Mouse (Mus musculus): Measurements from ENCODE around the gene Cped1. TPM values are rescaled to one million over a fixed set of nuclear protein-coding genes. Genes with fewer than 3 reads are reported as not detected.

Cped1 gene
- polyA plus RNA-seq, 1 experiment from 2014 or later: 3.1 TPM

DNA sequence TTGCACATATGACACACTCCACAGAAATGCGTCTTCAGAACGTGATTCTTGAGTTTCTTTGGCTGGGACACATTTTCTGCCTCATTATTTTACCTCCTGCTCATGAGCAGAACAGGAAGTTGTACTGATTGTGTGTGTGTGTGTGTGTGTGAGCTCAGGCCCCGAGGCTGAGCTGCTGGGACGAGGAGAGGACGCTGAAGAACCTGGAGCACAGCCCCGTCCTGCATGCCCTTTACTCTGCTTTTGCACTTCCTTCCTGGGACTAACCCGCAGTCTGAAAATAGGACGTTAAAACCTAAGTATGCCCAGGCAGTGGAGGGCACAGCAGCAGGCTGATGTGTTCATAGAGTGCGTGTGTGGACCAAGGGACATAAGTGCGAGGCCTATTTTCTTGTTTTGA, 33.9 kb downstream of the Cped1 start:
- H3K27me3 ChIP-seq (replicated peaks; ENCODE audit: control insufficient read depth, insufficient read depth, low read length): no peaks in the 10 kb centered on the region
- H3K27ac ChIP-seq (ENCODE audit: low read depth, low read length): no peak overlapping the region
- no peaks in the 10 kb centered on the region for H3K9me3 ChIP-seq (ENCODE audit: control insufficient read depth, low read length)
- H3K4me2 ChIP-seq (ENCODE audit: low read length): no peak overlapping the region
- H3K36me3 ChIP-seq (ENCODE audit: control insufficient read depth, insufficient read depth, low read length): no peaks in the 10 kb centered on the region
- no peak overlapping the region for H3K4me3 ChIP-seq (ENCODE audit: low read length)
- H3K4me1 ChIP-seq (ENCODE audit: control insufficient read depth, insufficient read depth, low read depth, low read length): no peaks in the 10 kb centered on the region
- 65% methylated on average over 10 of the region's 10 CpGs for WGBS
- H3K9ac ChIP-seq (ENCODE audit: low read depth, low read length): no peak overlapping the region
- no peak for ATAC-seq

DNA sequence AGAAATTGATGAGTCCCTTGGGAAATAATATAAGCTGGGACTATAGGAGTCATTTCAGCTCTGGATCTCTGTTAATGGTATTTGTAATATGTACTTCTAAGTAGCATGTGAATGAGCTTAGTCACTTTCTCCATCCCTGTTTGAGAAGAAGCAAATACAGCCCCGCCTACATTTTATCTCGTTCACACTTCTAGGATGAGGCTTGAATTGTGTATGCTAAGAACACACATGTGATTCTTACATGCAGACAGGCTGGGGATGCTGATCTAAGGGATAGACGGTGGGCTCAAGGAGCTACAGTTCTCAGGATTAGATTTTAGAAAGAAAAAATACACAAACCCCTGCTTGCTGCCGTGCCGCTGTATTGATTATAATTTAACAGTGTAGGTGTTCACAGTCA, 35.0 kb downstream of the Cped1 start:
- 81% methylated on average over 5 of the region's 5 CpGs for WGBS
- Histone ChIP-seq H3K4me1 (ENCODE audit: control insufficient read depth, insufficient read depth, low read depth, low read length) (peaks cover 4% of the 10 kb centered on the region), H3K9ac (ENCODE audit: low read depth, low read length) (no peak overlapping the region), H3K27ac (ENCODE audit: low read depth, low read length) (no peak overlapping the region), H3K36me3 (ENCODE audit: control insufficient read depth, insufficient read depth, low read length) (no peaks in the 10 kb centered on the region), H3K4me2 (ENCODE audit: low read length) (no peak overlapping the region), H3K4me3 (ENCODE audit: low read length) (no peak overlapping the region), H3K9me3 (ENCODE audit: control insufficient read depth, low read length) (no peaks in the 10 kb centered on the region), H3K27me3 (replicated peaks; ENCODE audit: control insufficient read depth, insufficient read depth, low read length) (no peaks in the 10 kb centered on the region)
- no peak for ATAC-seq

GRCm38 (mm10) chr6:22021315-22021714, 35.6 kb downstream of the Cped1 start:
- ATAC-seq: no peak
- no peaks in the 10 kb centered on the region for H3K36me3 ChIP-seq (ENCODE audit: control insufficient read depth, insufficient read depth, low read length)
- H3K27ac ChIP-seq (ENCODE audit: low read depth, low read length): no peak overlapping the region
- WGBS: 84% methylated on average over 3 of the region's 3 CpGs
- no peak overlapping the region for H3K9ac ChIP-seq (ENCODE audit: low read depth, low read length)
- H3K9me3 ChIP-seq (ENCODE audit: control insufficient read depth, low read length): no peaks in the 10 kb centered on the region
- H3K27me3 ChIP-seq (replicated peaks; ENCODE audit: control insufficient read depth, insufficient read depth, low read length): no peaks in the 10 kb centered on the region
- no peak overlapping the region for H3K4me3 ChIP-seq (ENCODE audit: low read length)
- H3K4me1 ChIP-seq (ENCODE audit: control insufficient read depth, insufficient read depth, low read depth, low read length): peaks cover 6% of the 10 kb centered on the region
- no peak overlapping the region for H3K4me2 ChIP-seq (ENCODE audit: low read length)

DNA sequence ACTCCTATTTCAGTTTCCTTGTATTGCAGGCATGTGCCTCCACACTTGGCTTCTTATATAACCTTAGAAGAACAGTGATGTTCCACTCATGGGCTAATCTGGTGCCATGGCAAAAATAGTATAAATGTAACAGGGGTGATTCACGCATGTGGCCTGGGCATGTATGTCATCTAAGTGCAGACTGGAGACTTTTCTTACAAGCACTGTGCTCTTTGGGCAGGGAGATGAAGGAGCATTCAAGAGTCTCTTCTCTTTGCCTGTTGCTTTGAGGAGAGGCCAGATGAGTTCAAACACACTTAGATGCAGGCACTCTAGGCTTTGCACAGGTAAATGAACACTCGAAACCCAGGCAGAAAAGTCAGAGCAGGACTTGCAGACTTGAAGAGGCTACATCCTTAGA, 38.5 kb downstream of the Cped1 start:
- H3K4me2 ChIP-seq (ENCODE audit: low read length): no peak overlapping the region
- H3K9me3 ChIP-seq (ENCODE audit: control insufficient read depth, low read length): no peaks in the 10 kb centered on the region
- H3K9ac ChIP-seq (ENCODE audit: low read depth, low read length): no peak overlapping the region
- H3K27ac ChIP-seq (ENCODE audit: low read depth, low read length): no peak overlapping the region
- no peak for ATAC-seq
- H3K27me3 ChIP-seq (replicated peaks; ENCODE audit: control insufficient read depth, insufficient read depth, low read length): no peaks in the 10 kb centered on the region
- H3K4me1 ChIP-seq (ENCODE audit: control insufficient read depth, insufficient read depth, low read depth, low read length): peaks cover 7% of the 10 kb centered on the region
- H3K36me3 ChIP-seq (ENCODE audit: control insufficient read depth, insufficient read depth, low read length): no peaks in the 10 kb centered on the region
- WGBS: 96% methylated on average over 2 of the region's 2 CpGs
- H3K4me3 ChIP-seq (ENCODE audit: low read length): no peak overlapping the region

DNA sequence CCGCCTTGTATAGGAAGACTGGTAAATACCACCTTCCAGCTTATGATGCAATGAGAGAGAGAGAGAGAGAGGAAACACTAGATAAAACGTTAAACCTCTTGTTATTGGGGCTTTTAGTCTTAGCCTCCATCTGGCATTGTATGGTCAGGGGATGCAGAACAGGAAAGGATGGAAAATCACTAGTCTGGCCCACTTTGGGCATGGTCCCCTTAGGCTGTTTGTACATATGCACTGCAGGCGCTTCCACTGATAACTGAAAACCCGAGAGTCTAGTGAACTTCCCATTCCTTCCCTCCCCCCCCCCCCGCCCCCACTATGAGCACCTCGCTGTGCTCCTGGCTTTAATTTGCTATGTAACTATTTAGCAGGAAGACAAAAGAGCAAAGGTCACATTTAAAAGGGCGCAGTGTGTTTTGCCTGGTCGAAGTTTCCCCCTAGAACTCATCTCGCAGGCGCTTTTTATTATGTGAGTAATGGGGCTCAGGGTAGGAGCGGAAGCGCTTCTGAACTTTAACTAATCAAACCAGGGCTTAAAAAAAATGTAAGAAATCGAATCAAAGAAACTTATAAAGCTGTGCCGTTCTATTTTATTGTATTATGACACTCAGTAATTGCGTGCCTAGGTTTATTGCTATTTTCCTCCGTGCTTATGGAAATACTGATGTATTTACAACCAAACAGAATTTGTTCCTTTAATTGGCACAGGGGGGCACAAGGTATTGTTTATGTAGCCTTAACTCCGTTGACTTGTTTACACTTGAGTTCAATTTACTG, 40.1 kb downstream of the Cped1 start:
- Histone ChIP-seq H3K27ac (ENCODE audit: low read depth, low read length) (no peak overlapping the region), H3K4me3 (ENCODE audit: low read length) (peak overlapping the region; percentile 24; the same call in 1 of the 2 replicates), H3K9me3 (ENCODE audit: control insufficient read depth, low read length) (no peaks in the 10 kb centered on the region), H3K4me1 (ENCODE audit: control insufficient read depth, insufficient read depth, low read depth, low read length) (peaks cover 7% of the 10 kb centered on the region), H3K4me2 (ENCODE audit: low read length) (peak overlapping the region; percentile 51), H3K9ac (ENCODE audit: low read depth, low read length) (no peak overlapping the region; the same call in none of the 2 replicates), H3K36me3 (ENCODE audit: control insufficient read depth, insufficient read depth, low read length) (no peaks in the 10 kb centered on the region), H3K27me3 (replicated peaks; ENCODE audit: control insufficient read depth, insufficient read depth, low read length) (no peaks in the 10 kb centered on the region)
- WGBS: 15% methylated on average over 16 of the region's 17 CpGs
- ATAC-seq: no peak

DNA sequence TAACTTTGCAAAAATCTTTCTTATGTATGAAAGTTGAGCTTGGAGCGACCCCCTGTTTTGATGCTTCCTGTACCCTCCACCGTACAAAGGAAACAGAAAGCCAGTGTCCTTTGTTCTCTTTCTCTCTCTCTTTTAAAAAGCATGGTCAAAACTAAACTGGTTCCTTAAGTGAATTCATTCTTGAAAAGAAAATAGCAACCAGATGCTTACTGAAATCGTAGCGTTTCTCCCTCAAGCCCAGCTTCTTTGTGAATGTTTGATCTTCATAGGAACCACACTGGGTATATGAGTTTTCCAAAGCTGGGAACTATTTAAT, 40.6 kb downstream of the Cped1 start:
- Histone ChIP-seq H3K9ac (ENCODE audit: low read depth, low read length) (no peak overlapping the region; the same call in 1 of the 2 replicates), H3K36me3 (ENCODE audit: control insufficient read depth, insufficient read depth, low read length) (no peaks in the 10 kb centered on the region), H3K9me3 (ENCODE audit: control insufficient read depth, low read length) (no peaks in the 10 kb centered on the region), H3K4me2 (ENCODE audit: low read length) (peak overlapping the region; percentile 51), H3K27me3 (replicated peaks; ENCODE audit: control insufficient read depth, insufficient read depth, low read length) (no peaks in the 10 kb centered on the region), H3K27ac (ENCODE audit: low read depth, low read length) (no peak overlapping the region), H3K4me1 (ENCODE audit: control insufficient read depth, insufficient read depth, low read depth, low read length) (peaks cover 7% of the 10 kb centered on the region), H3K4me3 (ENCODE audit: low read length) (peak overlapping the region; percentile 24; the same call in 1 of the 2 replicates)
- WGBS: 16% methylated on average over 4 of the region's 4 CpGs
- no peak for ATAC-seq

- ATAC-seq: no peak
- no peak overlapping the region for H3K4me3 ChIP-seq (ENCODE audit: low read length)
- H3K9me3 ChIP-seq (ENCODE audit: control insufficient read depth, low read length): no peaks in the 10 kb centered on the region
- H3K27me3 ChIP-seq (replicated peaks; ENCODE audit: control insufficient read depth, insufficient read depth, low read length): no peaks in the 10 kb centered on the region
- H3K27ac ChIP-seq (ENCODE audit: low read depth, low read length): no peak overlapping the region
- no peak overlapping the region for H3K4me2 ChIP-seq (ENCODE audit: low read length)
- H3K9ac ChIP-seq (ENCODE audit: low read depth, low read length): no peak overlapping the region
- no peaks in the 10 kb centered on the region for H3K36me3 ChIP-seq (ENCODE audit: control insufficient read depth, insufficient read depth, low read length)
- H3K4me1 ChIP-seq (ENCODE audit: control insufficient read depth, insufficient read depth, low read depth, low read length): peaks cover 7% of the 10 kb centered on the region
- 72% methylated on average over 9 of the region's 9 CpGs for WGBS
These were observed 41.3 kb downstream of the Cped1 start for GRCm38 (mm10) chr6:22026761-22027594.

DNA sequence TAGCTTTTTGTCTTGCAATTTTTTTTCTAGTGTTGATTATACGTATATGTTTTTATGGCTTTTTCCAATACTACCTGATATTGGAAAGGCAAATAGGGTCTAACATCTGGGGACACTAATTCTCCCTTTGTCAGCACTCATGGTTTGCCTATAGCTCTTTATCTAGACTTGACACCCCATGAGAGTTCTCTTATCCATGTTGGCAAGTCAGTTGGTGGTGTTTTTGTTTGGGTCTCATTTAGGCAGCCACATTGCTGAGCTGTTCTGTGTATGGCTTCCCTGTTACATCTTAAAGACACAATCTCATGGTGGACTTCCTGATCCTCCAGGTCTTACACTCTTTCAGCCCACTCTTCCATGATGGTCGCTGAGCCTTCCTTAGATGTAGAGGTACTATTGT, 42.1 kb downstream of the Cped1 start:
- H3K27ac ChIP-seq (ENCODE audit: low read depth, low read length): no peak overlapping the region
- H3K27me3 ChIP-seq (replicated peaks; ENCODE audit: control insufficient read depth, insufficient read depth, low read length): no peaks in the 10 kb centered on the region
- WGBS: 94% methylated on average over 2 of the region's 2 CpGs
- no peak overlapping the region for H3K4me3 ChIP-seq (ENCODE audit: low read length)
- no peaks in the 10 kb centered on the region for H3K36me3 ChIP-seq (ENCODE audit: control insufficient read depth, insufficient read depth, low read length)
- no peak overlapping the region for H3K9ac ChIP-seq (ENCODE audit: low read depth, low read length)
- no peak overlapping the region for H3K4me2 ChIP-seq (ENCODE audit: low read length)
- no peaks in the 10 kb centered on the region for H3K9me3 ChIP-seq (ENCODE audit: control insufficient read depth, low read length)
- H3K4me1 ChIP-seq (ENCODE audit: control insufficient read depth, insufficient read depth, low read depth, low read length): peaks cover 7% of the 10 kb centered on the region
- ATAC-seq: no peak

DNA sequence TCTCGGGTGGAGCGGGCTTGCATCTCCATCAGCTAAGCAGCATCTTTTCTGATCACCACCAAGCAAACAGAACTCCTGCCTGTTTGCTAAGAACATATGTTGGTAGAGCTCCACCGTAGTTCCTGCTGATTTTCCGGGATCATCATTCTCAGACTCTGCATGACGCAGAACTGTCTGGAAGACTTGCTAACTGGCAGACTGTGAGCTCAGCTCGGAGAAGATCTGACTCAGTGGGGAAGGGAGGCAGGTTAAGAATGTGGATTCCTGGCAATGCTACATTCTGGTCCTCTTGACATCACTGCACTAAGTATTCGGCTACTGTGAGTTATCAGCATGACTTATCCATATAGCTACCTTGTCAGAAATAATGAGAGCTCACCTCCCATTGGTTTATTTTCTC, 44.7 kb downstream of the Cped1 start:
- ATAC-seq: no peak; the same call in 1 of the 2 replicates
- 81% methylated on average over 7 of the region's 7 CpGs for WGBS

More for the DNA sequence above, 44.7 kb downstream of the Cped1 start:
- Histone ChIP-seq H3K4me2 (ENCODE audit: low read length) (no peak overlapping the region), H3K27me3 (replicated peaks; ENCODE audit: control insufficient read depth, insufficient read depth, low read length) (no peaks in the 10 kb centered on the region), H3K27ac (ENCODE audit: low read depth, low read length) (no peak overlapping the region), H3K4me3 (ENCODE audit: low read length) (no peak overlapping the region), H3K4me1 (ENCODE audit: control insufficient read depth, insufficient read depth, low read depth, low read length) (peaks cover 6% of the 10 kb centered on the region), H3K9ac (ENCODE audit: low read depth, low read length) (no peak overlapping the region), H3K9me3 (ENCODE audit: control insufficient read depth, low read length) (no peaks in the 10 kb centered on the region), H3K36me3 (ENCODE audit: control insufficient read depth, insufficient read depth, low read length) (no peaks in the 10 kb centered on the region)
